Mouse (Mus musculus): ENCODE measurements around the gene Zfp553. TPM values are rescaled to one million over a fixed set of nuclear protein-coding genes. Genes with fewer than 3 reads are reported as not detected.

Gene Zfp553
- polyA plus RNA-seq, 1 experiment from 2014 or later, result 41.8 TPM

GRCm38 (mm10) chr7:127214981-127215871, 17.6 kb upstream of the Zfp553 start:
- WGBS, result 25% methylated on average over 33 of the region's 33 CpGs
- Histone ChIP-seq H3K4me1 (replicated peaks; ENCODE audit: control insufficient read depth, insufficient read depth, low read length) (no peaks in the 10 kb centered on the region), H3K36me3 (ENCODE audit: control insufficient read depth, insufficient read depth, low read length) (no peaks in the 10 kb centered on the region), H3K27me3 (ENCODE audit: control insufficient read depth, insufficient read depth, low read length) (peaks cover 3% of the 10 kb centered on the region), H3K4me2 (ENCODE audit: low read depth, low read length, severe bottlenecking) (peak overlapping the region; percentile 38), H3K4me3 (ENCODE audit: low read depth, low read length) (peak overlapping the region; percentile 11; the same call in 1 of the 2 replicates), H3K9me3 (ENCODE audit: control insufficient read depth, low read length) (no peaks in the 10 kb centered on the region), H3K27ac (ENCODE audit: low read depth, low read length) (no peak overlapping the region), H3K9ac (ENCODE audit: low read length) (no peak overlapping the region)
- no peak for ATAC-seq (replicated peaks; ENCODE audit: low FRiP score)
- DNase-seq (ENCODE audit: low spot score), result peak; percentile 80

DNA sequence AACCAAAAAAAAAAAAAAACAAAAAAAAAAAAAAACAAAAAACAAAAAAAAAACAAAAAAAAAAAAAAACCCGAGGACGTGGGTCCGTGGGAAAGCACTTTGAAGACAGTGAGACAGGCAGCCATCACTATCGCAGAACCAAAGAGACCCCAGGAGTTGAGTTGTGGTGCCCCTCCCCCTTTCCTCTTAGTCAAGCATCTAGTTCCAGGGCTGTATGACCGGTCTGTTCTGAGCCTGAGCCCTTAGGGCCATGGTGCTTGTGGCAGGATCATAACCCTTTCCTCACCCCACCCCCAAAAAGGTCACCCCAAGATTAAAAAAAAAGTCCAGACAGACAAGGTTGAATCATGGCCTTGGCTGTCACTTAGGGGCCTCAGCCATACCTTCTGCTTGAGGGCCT, 16.6 kb upstream of the Zfp553 start:
- Histone ChIP-seq H3K36me3 (ENCODE audit: control insufficient read depth, insufficient read depth, low read length) (no peaks in the 10 kb centered on the region), H3K4me1 (replicated peaks; ENCODE audit: control insufficient read depth, insufficient read depth, low read length) (no peaks in the 10 kb centered on the region), H3K27me3 (ENCODE audit: control insufficient read depth, insufficient read depth, low read length) (peaks cover 3% of the 10 kb centered on the region), H3K4me2 (ENCODE audit: low read depth, low read length, severe bottlenecking) (no peak overlapping the region), H3K27ac (ENCODE audit: low read depth, low read length) (no peak overlapping the region), H3K9ac (ENCODE audit: low read length) (no peak overlapping the region), H3K4me3 (ENCODE audit: low read depth, low read length) (no peak overlapping the region), H3K9me3 (ENCODE audit: control insufficient read depth, low read length) (no peaks in the 10 kb centered on the region)
- no peak for DNase-seq (ENCODE audit: low spot score)
- 88% methylated on average over 5 of the region's 5 CpGs for WGBS
- no peak for ATAC-seq (replicated peaks; ENCODE audit: low FRiP score)

GRCm38 (mm10) chr7:127217475-127217874, 15.4 kb upstream of the Zfp553 start:
- no peak overlapping the region for H3K27ac ChIP-seq (ENCODE audit: low read depth, low read length)
- no peaks in the 10 kb centered on the region; the same call in 1 of the 2 replicates for H3K36me3 ChIP-seq (ENCODE audit: control insufficient read depth, insufficient read depth, low read length)
- H3K27me3 ChIP-seq (ENCODE audit: control insufficient read depth, insufficient read depth, low read length), result peaks cover 3% of the 10 kb centered on the region
- H3K4me2 ChIP-seq (ENCODE audit: low read depth, low read length, severe bottlenecking), result no peak overlapping the region
- DNase-seq (ENCODE audit: low spot score) (no peak), ATAC-seq (replicated peaks; ENCODE audit: low FRiP score) (no peak)
- H3K9me3 ChIP-seq (ENCODE audit: control insufficient read depth, low read length), result no peaks in the 10 kb centered on the region
- no peak overlapping the region for H3K9ac ChIP-seq (ENCODE audit: low read length)
- H3K4me3 ChIP-seq (ENCODE audit: low read depth, low read length), result no peak overlapping the region
- WGBS, result 83% methylated on average over 6 of the region's 6 CpGs
- no peaks in the 10 kb centered on the region for H3K4me1 ChIP-seq (replicated peaks; ENCODE audit: control insufficient read depth, insufficient read depth, low read length)

DNA sequence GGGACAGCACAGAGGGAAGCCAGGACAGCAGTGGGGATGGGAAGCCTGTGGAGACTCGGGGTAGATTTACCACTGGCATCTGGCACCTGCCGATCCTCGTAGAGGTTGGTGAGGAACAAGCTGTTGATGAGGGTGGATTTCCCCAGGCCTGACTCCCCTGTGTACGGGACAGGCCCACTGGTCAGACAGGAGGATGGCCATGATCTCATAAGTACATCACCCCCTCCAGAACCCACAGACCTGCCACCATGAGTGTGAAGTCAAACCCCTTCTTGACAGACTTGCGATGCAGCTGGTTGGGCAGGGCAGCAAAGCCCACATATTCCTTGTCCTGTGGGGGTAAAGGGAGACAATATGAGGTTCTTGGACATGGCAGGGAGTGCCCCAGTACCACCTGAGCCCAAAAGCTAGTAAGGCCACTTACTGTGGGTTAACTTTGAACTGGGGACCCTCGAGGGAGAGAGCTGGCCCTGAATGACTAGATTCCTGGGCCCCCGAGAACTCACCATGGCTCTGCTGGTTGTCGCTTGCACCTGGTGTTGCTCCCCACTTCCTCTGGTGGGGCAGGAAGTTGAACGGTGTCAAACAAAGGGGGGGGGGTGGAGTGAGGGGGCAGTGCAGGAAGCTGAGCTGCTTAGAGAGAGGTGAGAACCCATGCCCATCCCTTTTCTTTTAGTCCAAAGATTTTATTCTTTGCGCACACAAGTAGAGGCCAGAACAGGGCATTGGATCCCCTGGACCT, 14.8 kb upstream of the Zfp553 start:
- Histone ChIP-seq H3K27me3 (ENCODE audit: control insufficient read depth, insufficient read depth, low read length) (peaks cover 3% of the 10 kb centered on the region; the same call in 1 of the 2 replicates), H3K36me3 (ENCODE audit: control insufficient read depth, insufficient read depth, low read length) (no peaks in the 10 kb centered on the region; the same call in 1 of the 2 replicates), H3K4me3 (ENCODE audit: low read depth, low read length) (no peak overlapping the region), H3K4me2 (ENCODE audit: low read depth, low read length, severe bottlenecking) (no peak overlapping the region), H3K9ac (ENCODE audit: low read length) (no peak overlapping the region), H3K9me3 (ENCODE audit: control insufficient read depth, low read length) (no peaks in the 10 kb centered on the region), H3K27ac (ENCODE audit: low read depth, low read length) (no peak overlapping the region), H3K4me1 (replicated peaks; ENCODE audit: control insufficient read depth, insufficient read depth, low read length) (no peaks in the 10 kb centered on the region)
- WGBS, result 80% methylated on average over 10 of the region's 10 CpGs
- DNase-seq (ENCODE audit: low spot score) (no peak), ATAC-seq (replicated peaks; ENCODE audit: low FRiP score) (no peak)

GRCm38 (mm10) chr7:127218670-127219069, 14.2 kb upstream of the Zfp553 start:
- DNase-seq (ENCODE audit: low spot score) (no peak), ATAC-seq (replicated peaks; ENCODE audit: low FRiP score) (no peak)

GRCm38 (mm10) chr7:127220440-127220839, 12.4 kb upstream of the Zfp553 start:
- Histone ChIP-seq H3K27ac (ENCODE audit: low read depth, low read length) (no peak overlapping the region), H3K4me1 (replicated peaks; ENCODE audit: control insufficient read depth, insufficient read depth, low read length) (no peaks in the 10 kb centered on the region), H3K4me3 (ENCODE audit: low read depth, low read length) (no peak overlapping the region), H3K9me3 (ENCODE audit: control insufficient read depth, low read length) (no peaks in the 10 kb centered on the region), H3K9ac (ENCODE audit: low read length) (no peak overlapping the region), H3K4me2 (ENCODE audit: low read depth, low read length, severe bottlenecking) (no peak overlapping the region), H3K36me3 (ENCODE audit: control insufficient read depth, insufficient read depth, low read length) (no peaks in the 10 kb centered on the region; the same call in 1 of the 2 replicates), H3K27me3 (ENCODE audit: control insufficient read depth, insufficient read depth, low read length) (no peaks in the 10 kb centered on the region)
- 86% methylated on average over 6 of the region's 6 CpGs for WGBS
- ATAC-seq (replicated peaks; ENCODE audit: low FRiP score) (no peak), DNase-seq (ENCODE audit: low spot score) (no peak)

More at GRCm38 (mm10) chr7:127218670-127219069, 14.2 kb upstream of the Zfp553 start:
- Histone ChIP-seq H3K4me1 (replicated peaks; ENCODE audit: control insufficient read depth, insufficient read depth, low read length) (no peaks in the 10 kb centered on the region), H3K36me3 (ENCODE audit: control insufficient read depth, insufficient read depth, low read length) (no peaks in the 10 kb centered on the region; the same call in 1 of the 2 replicates), H3K4me2 (ENCODE audit: low read depth, low read length, severe bottlenecking) (no peak overlapping the region), H3K9ac (ENCODE audit: low read length) (no peak overlapping the region), H3K4me3 (ENCODE audit: low read depth, low read length) (no peak overlapping the region), H3K27me3 (ENCODE audit: control insufficient read depth, insufficient read depth, low read length) (peaks cover 3% of the 10 kb centered on the region; the same call in 1 of the 2 replicates), H3K27ac (ENCODE audit: low read depth, low read length) (no peak overlapping the region), H3K9me3 (ENCODE audit: control insufficient read depth, low read length) (no peaks in the 10 kb centered on the region)
- 88% methylated on average over 4 of the region's 4 CpGs for WGBS

- Histone ChIP-seq H3K4me3 (ENCODE audit: low read depth, low read length) (no peak overlapping the region), H3K4me2 (ENCODE audit: low read depth, low read length, severe bottlenecking) (no peak overlapping the region), H3K27ac (ENCODE audit: low read depth, low read length) (no peak overlapping the region), H3K9ac (ENCODE audit: low read length) (no peak overlapping the region), H3K36me3 (ENCODE audit: control insufficient read depth, insufficient read depth, low read length) (no peaks in the 10 kb centered on the region; the same call in 1 of the 2 replicates), H3K4me1 (replicated peaks; ENCODE audit: control insufficient read depth, insufficient read depth, low read length) (no peaks in the 10 kb centered on the region), H3K27me3 (ENCODE audit: control insufficient read depth, insufficient read depth, low read length) (no peaks in the 10 kb centered on the region), H3K9me3 (ENCODE audit: control insufficient read depth, low read length) (no peaks in the 10 kb centered on the region)
- WGBS, result 99% methylated on average over 3 of the region's 3 CpGs
- ATAC-seq (replicated peaks; ENCODE audit: low FRiP score) (no peak), DNase-seq (ENCODE audit: low spot score) (no peak)
These were observed 9.8 kb upstream of the Zfp553 start for GRCm38 (mm10) chr7:127223106-127223505.

- H3K4me2 ChIP-seq (ENCODE audit: low read depth, low read length, severe bottlenecking), result no peak overlapping the region
These were observed 9.1 kb upstream of the Zfp553 start for GRCm38 (mm10) chr7:127223515-127224478.

More at GRCm38 (mm10) chr7:127223515-127224478, 9.1 kb upstream of the Zfp553 start:
- no peaks in the 10 kb centered on the region; the same call in 1 of the 2 replicates for H3K36me3 ChIP-seq (ENCODE audit: control insufficient read depth, insufficient read depth, low read length)
- DNase-seq (ENCODE audit: low spot score) (no peak), ATAC-seq (replicated peaks; ENCODE audit: low FRiP score) (no peak)
- no peak overlapping the region for H3K4me3 ChIP-seq (ENCODE audit: low read depth, low read length)
- no peak overlapping the region for H3K27ac ChIP-seq (ENCODE audit: low read depth, low read length)
- H3K4me1 ChIP-seq (replicated peaks; ENCODE audit: control insufficient read depth, insufficient read depth, low read length), result no peaks in the 10 kb centered on the region
- no peaks in the 10 kb centered on the region for H3K9me3 ChIP-seq (ENCODE audit: control insufficient read depth, low read length)
- 87% methylated on average over 6 of the region's 6 CpGs for WGBS
- H3K9ac ChIP-seq (ENCODE audit: low read length), result no peak overlapping the region
- no peaks in the 10 kb centered on the region for H3K27me3 ChIP-seq (ENCODE audit: control insufficient read depth, insufficient read depth, low read length)

All from forebrain, embryonic 11.5 days (tissue).